Comparison of ENCODE assay signal across 10 mouse cellular contexts in the genomic region with DNA sequence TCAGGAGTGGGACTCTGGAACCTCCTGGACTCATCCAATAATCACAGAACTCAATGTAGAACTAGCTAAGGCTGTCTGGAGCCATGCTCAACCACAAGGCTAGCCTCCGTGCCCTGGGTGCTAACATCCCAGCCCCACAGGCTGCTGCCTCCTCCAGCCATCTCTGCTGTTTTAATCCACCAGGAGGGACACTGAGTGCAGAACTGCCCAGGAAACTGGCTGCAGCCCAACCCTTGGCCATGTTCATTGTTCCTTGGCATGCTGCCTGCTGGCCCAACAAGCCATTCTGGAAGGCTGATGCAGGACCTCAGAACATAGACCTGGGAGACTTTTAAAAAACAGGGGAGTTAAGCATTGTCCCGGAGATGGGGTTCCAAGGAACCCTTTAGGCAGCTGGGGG. TPM values are rescaled to one million over a fixed set of nuclear protein-coding genes. Genes with fewer than 3 reads are reported as not detected.
A peak's percentile ranks its signal among the peaks of the same experiment; 100 is the strongest.
DNase-seq lines count a peak whose midpoint lies in the region; ATAC-seq and TF ChIP-seq lines count a peak whose summit lies in the region.
"Had no signal": no experiment of that assay in that cellular context is flagged by ENCODE, and none has a peak within 500 bp of the region (broad histone marks: within the 10 kb centered on the region; RNA-seq: fewer than 3 reads in every experiment).

No protein-coding gene starts in this region.

- intact Hi-C loops in heart, postnatal 25 days (cut with DNase I), result no loop called here

- no peak overlapping the region for H3K4me3 ChIP-seq in liver, adult 2 months (ENCODE audit: insufficient read depth, low read depth, low read length)
- H3K4me3 ChIP-seq: neural tube, embryonic 12.5 days had no signal

- peak; percentile 12; the same call in 1 of the 2 replicates for TF ChIP-seq CTCF in liver, adult 2 months (IDR thresholded peaks at IDR 0.05; ENCODE audit: low read depth, low read length)

- no peak overlapping the region for H3K27ac ChIP-seq in liver, adult 2 months (replicated peaks; ENCODE audit: insufficient read depth, low read depth, low read length)
- H3K27ac ChIP-seq: neural tube, embryonic 12.5 days had no signal

- H3K36me3 ChIP-seq in liver, adult 2 months (ENCODE audit: control insufficient read depth, insufficient read depth, low read length), result no peaks in the 10 kb centered on the region
- H3K36me3 ChIP-seq: neural tube, embryonic 12.5 days had no signal

- H3K9ac ChIP-seq in liver, adult 2 months (ENCODE audit: low read depth, low read length), result no peak overlapping the region
- H3K9ac ChIP-seq: neural tube, embryonic 12.5 days had no signal

- no peaks in the 10 kb centered on the region for H3K4me1 ChIP-seq in liver, adult 2 months (ENCODE audit: control insufficient read depth, insufficient read depth, low read length)
- H3K4me1 ChIP-seq: neural tube, embryonic 12.5 days had no signal

- ATAC-seq in erythroid progenitor cell, adult 5-6 weeks (replicated peaks; ENCODE audit: low FRiP score, poor library complexity, severe bottlenecking), result no peak
- ATAC-seq: Patski had no signal

- WGBS in liver, adult 2 months, result 70% methylated on average over 2 of the region's 2 CpGs

- no peaks in the 10 kb centered on the region for H3K79me2 ChIP-seq in liver, adult 2 months (ENCODE audit: control insufficient read depth, insufficient read depth, low read length)

- peak; percentile 59 for DNase-seq in liver, adult 2 months (ENCODE audit: extremely low read depth, low read depth, low spot score)
- no peak for DNase-seq in liver
- peak; percentile 89 for DNase-seq in cerebellum, adult 9-10 months
- peak; percentile 64 for DNase-seq in heart, postnatal 25 days (ENCODE audit: low spot score)
- DNase-seq in lung, postnatal 14 days, result peak; percentile 64
- peak; percentile 59 to 74 for DNase-seq in urinary bladder, postnatal 36 days (ENCODE audit: low spot score in 2 of 2)
- DNase-seq in thymus, postnatal 4 days, result no peak

- no peak for TF ChIP-seq POLR2A in liver, adult 2 months (IDR thresholded peaks at IDR 0.05; ENCODE audit: extremely low read depth, insufficient read depth, low read length)

- H3K27me3 ChIP-seq in liver, adult 2 months (ENCODE audit: control insufficient read depth, insufficient read depth, low read length), result no peaks in the 10 kb centered on the region

RNA-seq across cellular contexts. Expression of gene Adra2c, which starts 42.5 kb away (rescaled TPM):
- not detected in 2 replicates for total RNA-seq in liver, adult 2 months (2014; rRNA removed)
- not detected in 2 replicates for polyA plus RNA-seq in liver, adult 2 months (2012; rRNA removed)
- total RNA-seq in heart, postnatal 25 days (2021), result under 1 TPM; 0.34 to 0.47 TPM
- total RNA-seq in erythroid progenitor cell, adult 5-6 weeks (2015; ENCODE audit: low replicate concordance), result not detected in 2 replicates
- total RNA-seq in erythroid progenitor cell, adult 5-6 weeks (2017; ENCODE audit: low replicate concordance), result not detected in 2 replicates

Comparison
In these comparisons a context has a peak if more than half of its experiments do, and no peak if none do; other contexts are left out.
1. DNase-seq: peak in liver, adult 2 months (single experiment), cerebellum, adult 9-10 months (single experiment), heart, postnatal 25 days (single experiment), lung, postnatal 14 days (single experiment) and urinary bladder, postnatal 36 days (2 of 2); none in liver (single experiment) and thymus, postnatal 4 days (single experiment).